Mouse (Mus musculus) liver, adult (tissue): ENCODE measurements around the gene Klf14.

Experiments used
- GATA4 ChIP-seq: IDR thresholded peaks from 2 replicates; pipeline ENCODE4 v1.6.1; 2014; ENCODE audit warnings: mild to moderate bottlenecking, low read length; ENCODE audit not compliant: insufficient replicate concordance

The Klf14 gene

DNA sequence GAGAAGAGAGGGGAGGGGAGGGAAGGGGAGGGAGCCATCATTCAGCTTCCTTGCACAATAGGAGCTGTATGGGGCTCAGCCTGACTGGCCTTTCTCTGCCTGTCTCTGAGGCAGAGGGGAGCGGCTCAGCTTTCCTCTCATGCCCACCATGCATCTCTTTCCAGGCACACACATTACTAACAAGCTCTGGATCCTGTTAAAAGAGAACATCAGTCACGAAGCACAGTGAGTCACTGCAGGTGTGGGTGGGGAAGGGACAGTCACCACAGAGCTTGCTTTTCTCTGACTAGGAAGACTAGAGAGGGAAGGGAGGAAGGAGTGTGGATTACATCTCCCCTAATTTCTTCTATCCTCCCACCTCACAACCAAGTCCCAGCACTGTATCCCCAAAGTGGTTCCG lies 50.9 kb downstream of the Klf14 start:
- TF ChIP-seq GATA4, result no peak
